Mouse (Mus musculus): ENCODE results near the gene Vipr2. TPM values are rescaled to one million over a fixed set of nuclear protein-coding genes. Genes with fewer than 3 reads are reported as not detected.

Vipr2 gene
- polyA plus RNA-seq, 1 experiment from 2014 or later, result 1.8 TPM

- Histone ChIP-seq H3K27ac (no peak overlapping the region), H3K27me3 (no peaks in the 10 kb centered on the region), H3K4me3 (replicated peaks) (no peak overlapping the region), H3K36me3 (replicated peaks) (no peaks in the 10 kb centered on the region), H3K9ac (no peak overlapping the region), H3K4me2 (no peak overlapping the region), H3K4me1 (peaks cover 16% of the 10 kb centered on the region), H3K9me3 (no peaks in the 10 kb centered on the region)
- ATAC-seq (ENCODE audit: low FRiP score), result no peak
- 90% methylated on average over 3 of the region's 3 CpGs for WGBS
These were observed 64.9 kb downstream of the Vipr2 start for GRCm38 (mm10) chr12:116142464-116142863.

GRCm38 (mm10) chr12:116145246-116145645 is 67.7 kb downstream of the Vipr2 start:
- WGBS, result 46% methylated on average over 5 of the region's 5 CpGs
- H3K9me3 ChIP-seq, result no peaks in the 10 kb centered on the region
- no peak overlapping the region for H3K4me3 ChIP-seq (replicated peaks)
- no peak overlapping the region for H3K9ac ChIP-seq
- no peaks in the 10 kb centered on the region for H3K36me3 ChIP-seq (replicated peaks)
- ATAC-seq (ENCODE audit: low FRiP score), result no peak
- no peaks in the 10 kb centered on the region for H3K27me3 ChIP-seq
- no peak overlapping the region for H3K27ac ChIP-seq
- peaks cover 23% of the 10 kb centered on the region for H3K4me1 ChIP-seq
- no peak overlapping the region for H3K4me2 ChIP-seq

DNA sequence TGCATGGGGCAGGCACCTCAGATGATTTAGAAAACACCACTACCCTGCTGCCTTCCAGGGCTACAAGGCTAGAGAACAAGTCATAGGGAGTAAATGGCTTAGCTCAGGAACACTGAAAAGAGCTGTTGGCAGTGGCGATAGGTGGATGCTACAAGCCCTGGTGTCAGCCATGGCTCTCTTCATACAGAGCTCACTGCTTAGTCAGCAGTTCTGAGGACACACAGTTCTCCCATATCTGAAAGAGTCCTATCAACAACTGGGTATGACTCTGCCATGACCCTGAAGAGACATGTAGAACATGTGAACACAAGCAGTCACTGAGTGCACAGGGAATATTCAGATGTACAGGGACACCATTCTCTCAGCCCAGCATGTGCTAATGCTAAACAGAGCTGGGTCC is 68.2 kb downstream of the Vipr2 start:
- H3K9me3 ChIP-seq, result no peaks in the 10 kb centered on the region
- no peaks in the 10 kb centered on the region for H3K36me3 ChIP-seq (replicated peaks)
- no peaks in the 10 kb centered on the region for H3K27me3 ChIP-seq
- H3K4me3 ChIP-seq (replicated peaks), result no peak overlapping the region
- peaks cover 23% of the 10 kb centered on the region for H3K4me1 ChIP-seq
- no peak for ATAC-seq (ENCODE audit: low FRiP score)
- no peak overlapping the region for H3K4me2 ChIP-seq
- H3K9ac ChIP-seq, result no peak overlapping the region
- 89% methylated on average over 1 of the region's 1 CpGs for WGBS
- H3K27ac ChIP-seq, result no peak overlapping the region

- no peaks in the 10 kb centered on the region for H3K36me3 ChIP-seq (replicated peaks)
- WGBS, result 23% methylated on average over 8 of the region's 8 CpGs
- no peak overlapping the region for H3K4me2 ChIP-seq
- no peaks in the 10 kb centered on the region for H3K27me3 ChIP-seq
- no peak overlapping the region for H3K9ac ChIP-seq
- no peak overlapping the region for H3K4me3 ChIP-seq (replicated peaks)
- no peaks in the 10 kb centered on the region for H3K9me3 ChIP-seq
- H3K4me1 ChIP-seq, result peaks cover 23% of the 10 kb centered on the region
- no peak overlapping the region for H3K27ac ChIP-seq
- peak; percentile 71 for ATAC-seq (ENCODE audit: low FRiP score)
These were observed 69.6 kb downstream of the Vipr2 start for GRCm38 (mm10) chr12:116146996-116147634.

GRCm38 (mm10) chr12:116152866-116153428 is 75.4 kb downstream of the Vipr2 start:
- Histone ChIP-seq H3K27ac (no peak overlapping the region), H3K4me1 (peaks cover 2% of the 10 kb centered on the region; the same call in 1 of the 2 replicates), H3K36me3 (replicated peaks) (no peaks in the 10 kb centered on the region), H3K9ac (no peak overlapping the region), H3K4me2 (no peak overlapping the region), H3K9me3 (no peaks in the 10 kb centered on the region), H3K4me3 (replicated peaks) (no peak overlapping the region), H3K27me3 (no peaks in the 10 kb centered on the region)
- WGBS, result 83% methylated on average over 9 of the region's 9 CpGs
- ATAC-seq (ENCODE audit: low FRiP score), result no peak

- H3K27me3 ChIP-seq, result no peaks in the 10 kb centered on the region
- no peaks in the 10 kb centered on the region for H3K4me1 ChIP-seq
- H3K9me3 ChIP-seq, result no peaks in the 10 kb centered on the region
- H3K4me3 ChIP-seq (replicated peaks), result no peak overlapping the region
- 83% methylated on average over 7 of the region's 7 CpGs for WGBS
- H3K36me3 ChIP-seq (replicated peaks), result no peaks in the 10 kb centered on the region
- no peak overlapping the region for H3K4me2 ChIP-seq
- H3K9ac ChIP-seq, result no peak overlapping the region
- no peak overlapping the region for H3K27ac ChIP-seq
- ATAC-seq (ENCODE audit: low FRiP score), result no peak
These were observed 79.4 kb downstream of the Vipr2 start for GRCm38 (mm10) chr12:116156792-116157532.

GRCm38 (mm10) chr12:116159223-116159622 is 81.7 kb downstream of the Vipr2 start:
- no peaks in the 10 kb centered on the region for H3K27me3 ChIP-seq
- no peak overlapping the region for H3K9ac ChIP-seq
- ATAC-seq (ENCODE audit: low FRiP score), result no peak
- no peak overlapping the region for H3K4me2 ChIP-seq
- no peak overlapping the region for H3K4me3 ChIP-seq (replicated peaks)
- H3K36me3 ChIP-seq (replicated peaks), result no peaks in the 10 kb centered on the region
- WGBS, result 89% methylated on average over 5 of the region's 5 CpGs
- no peaks in the 10 kb centered on the region for H3K9me3 ChIP-seq
- no peak overlapping the region for H3K27ac ChIP-seq
- H3K4me1 ChIP-seq, result no peaks in the 10 kb centered on the region

DNA sequence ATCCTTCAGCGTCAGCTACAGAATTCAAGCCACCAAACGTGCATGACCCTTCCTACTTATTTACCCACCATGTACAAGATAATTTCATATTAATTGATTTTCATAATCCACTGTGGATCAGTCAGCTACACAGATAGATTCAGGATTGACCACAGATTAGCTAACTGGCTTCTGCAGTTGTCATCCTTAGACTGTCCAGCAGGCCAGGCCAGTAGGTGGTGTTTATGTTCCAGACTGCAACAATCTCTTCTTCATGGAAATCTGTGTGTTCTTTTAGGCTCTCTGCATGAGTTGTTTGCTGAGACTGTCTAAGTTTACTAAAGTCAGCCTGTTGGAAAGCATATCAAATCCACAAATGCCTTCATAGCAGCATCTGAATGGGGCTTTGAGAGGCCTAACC is 82.2 kb downstream of the Vipr2 start:
- ATAC-seq (ENCODE audit: low FRiP score), result no peak
- Histone ChIP-seq H3K27me3 (no peaks in the 10 kb centered on the region), H3K9ac (no peak overlapping the region), H3K36me3 (replicated peaks) (no peaks in the 10 kb centered on the region), H3K9me3 (no peaks in the 10 kb centered on the region), H3K27ac (no peak overlapping the region), H3K4me2 (no peak overlapping the region), H3K4me3 (replicated peaks) (no peak overlapping the region), H3K4me1 (no peaks in the 10 kb centered on the region)
- 96% methylated on average over 2 of the region's 2 CpGs for WGBS

DNA sequence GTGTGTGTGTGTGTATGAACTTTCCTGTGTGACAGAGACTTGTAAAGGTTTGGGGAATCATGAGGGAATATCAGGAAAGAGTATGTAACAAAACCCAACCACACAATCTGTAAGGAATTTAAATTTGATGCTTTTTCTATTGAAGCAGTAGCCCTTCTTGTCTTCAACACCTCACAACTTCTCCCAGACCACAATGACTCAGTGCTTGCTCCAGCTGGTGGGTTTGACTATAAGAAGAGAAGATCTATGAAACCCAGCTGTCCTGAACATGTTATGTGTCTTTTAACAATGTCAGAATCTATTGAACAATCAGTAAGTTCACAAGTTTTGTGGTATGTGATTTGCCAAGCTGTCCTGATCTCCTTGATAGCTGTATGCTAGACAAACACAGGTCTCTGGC is 87.8 kb downstream of the Vipr2 start:
- H3K4me2 ChIP-seq, result no peak overlapping the region
- no peaks in the 10 kb centered on the region for H3K4me1 ChIP-seq
- no peak for ATAC-seq (ENCODE audit: low FRiP score)
- H3K9me3 ChIP-seq, result no peaks in the 10 kb centered on the region
- H3K27ac ChIP-seq, result no peak overlapping the region
- H3K36me3 ChIP-seq (replicated peaks), result no peaks in the 10 kb centered on the region
- H3K4me3 ChIP-seq (replicated peaks), result no peak overlapping the region
- no peaks in the 10 kb centered on the region for H3K27me3 ChIP-seq
- no peak overlapping the region for H3K9ac ChIP-seq

GRCm38 (mm10) chr12:116169666-116170065 is 92.1 kb downstream of the Vipr2 start:
- no peak for ATAC-seq (ENCODE audit: low FRiP score)
- Histone ChIP-seq H3K36me3 (replicated peaks) (no peaks in the 10 kb centered on the region), H3K4me1 (no peaks in the 10 kb centered on the region), H3K9ac (no peak overlapping the region), H3K9me3 (no peaks in the 10 kb centered on the region), H3K4me3 (replicated peaks) (no peak overlapping the region), H3K27ac (no peak overlapping the region), H3K27me3 (no peaks in the 10 kb centered on the region), H3K4me2 (no peak overlapping the region)
- WGBS, result 88% methylated on average over 5 of the region's 5 CpGs

- 89% methylated on average over 3 of the region's 3 CpGs for WGBS
- no peak for ATAC-seq (ENCODE audit: low FRiP score)
These were observed 99.4 kb downstream of the Vipr2 start for GRCm38 (mm10) chr12:116176930-116177329.

DNA sequence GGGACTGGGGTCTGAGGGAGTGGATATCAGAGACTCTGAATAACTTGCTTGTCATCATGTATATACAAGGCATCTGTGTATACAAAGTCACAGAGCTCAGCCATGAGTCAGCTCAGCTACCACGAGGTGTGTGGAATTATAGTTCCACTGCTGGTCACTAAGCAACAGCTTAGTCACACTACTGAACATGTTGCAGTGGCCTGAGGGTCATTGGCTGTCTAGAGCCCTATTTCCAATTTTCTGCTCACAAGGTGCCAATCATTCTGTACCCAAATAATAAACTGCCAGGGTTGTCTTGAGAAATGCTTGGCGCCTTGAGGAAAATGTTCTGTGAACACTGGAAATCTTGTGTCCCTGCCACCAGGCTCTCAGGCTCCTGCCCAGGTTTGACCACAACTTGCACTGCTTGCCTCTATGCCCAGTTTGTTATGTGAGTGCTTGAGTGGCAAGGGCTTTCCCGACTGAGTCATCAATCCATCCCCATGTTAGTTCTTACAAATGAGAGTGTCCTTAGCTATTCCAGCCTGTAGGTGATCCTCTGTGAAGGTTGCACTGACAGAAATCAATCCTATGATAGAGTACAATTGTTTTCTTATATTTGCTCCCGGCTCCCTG is 104.0 kb downstream of the Vipr2 start:
- Histone ChIP-seq H3K27me3 (no peaks in the 10 kb centered on the region), H3K36me3 (replicated peaks) (no peaks in the 10 kb centered on the region), H3K4me1 (no peaks in the 10 kb centered on the region), H3K4me3 (replicated peaks) (no peak overlapping the region), H3K9ac (no peak overlapping the region), H3K9me3 (0 out of 2 replicates have a peak, but pooled peaks cover 3% of the 10 kb centered on the region), H3K4me2 (no peak overlapping the region), H3K27ac (no peak overlapping the region)
- no peak for ATAC-seq (ENCODE audit: low FRiP score)
- whole genome bisulfite sequencing, result 81% methylated on average over 4 of the region's 4 CpGs

More at GRCm38 (mm10) chr12:116176930-116177329, 99.4 kb downstream of the Vipr2 start:
- H3K27ac ChIP-seq, result no peak overlapping the region
- H3K4me1 ChIP-seq, result no peaks in the 10 kb centered on the region
- H3K27me3 ChIP-seq, result no peaks in the 10 kb centered on the region
- H3K4me2 ChIP-seq, result no peak overlapping the region
- H3K9me3 ChIP-seq, result 0 out of 2 replicates have a peak, but pooled peaks cover 3% of the 10 kb centered on the region
- no peak overlapping the region for H3K4me3 ChIP-seq (replicated peaks)
- no peaks in the 10 kb centered on the region for H3K36me3 ChIP-seq (replicated peaks)
- H3K9ac ChIP-seq, result no peak overlapping the region
